Mouse (Mus musculus): ENCODE measurements around the gene Trex2.
"Not testable (repeated sequence)": the region's sequence is repeated elsewhere in the genome, so short reads cannot be mapped to it uniquely, and the experiment has no call there.

Trex2 gene

GRCm38 (mm10) chrX:73430036-73430435 is 5.1 kb downstream of the Trex2 start:
- no peak for DNase-seq (ENCODE audit: low spot score in 2 of 2)

GRCm38 (mm10) chrX:73412767-73413166 is 22.4 kb downstream of the Trex2 start:
- DNase-seq (ENCODE audit: low spot score in 2 of 2): no peak

GRCm38 (mm10) chrX:73410880-73411517 is 24.1 kb downstream of the Trex2 start, which contains the start of gene Zfp92:
Zfp92 (plus strand) TSS chrX:73411096.
- no peak for DNase-seq (ENCODE audit: low spot score in 2 of 2)

GRCm38 (mm10) chrX:73401616-73402015 is 33.5 kb downstream of the Trex2 start:
- no peak for DNase-seq (ENCODE audit: low spot score in 2 of 2)

- no peak for DNase-seq (ENCODE audit: low spot score in 2 of 2)
Observed at GRCm38 (mm10) chrX:73400951-73401350, 34.2 kb downstream of the Trex2 start.

- not testable (repeated sequence) for DNase-seq (ENCODE audit: low spot score in 2 of 2)
Observed at GRCm38 (mm10) chrX:73398636-73399035, 36.5 kb downstream of the Trex2 start, which contains the start of gene Gm18336. Gm18336 (minus strand) TSS chrX:73398736.

GRCm38 (mm10) chrX:73396446-73396845 is 38.7 kb downstream of the Trex2 start:
- DNase-seq (ENCODE audit: low spot score in 2 of 2): no peak

- DNase-seq (ENCODE audit: low spot score in 2 of 2): no peak
Observed at GRCm38 (mm10) chrX:73391481-73391880, 43.7 kb downstream of the Trex2 start.

- DNase-seq (ENCODE audit: low spot score in 2 of 2): no peak
Observed at GRCm38 (mm10) chrX:73384924-73385323, 50.2 kb downstream of the Trex2 start.

GRCm38 (mm10) chrX:73384419-73384818 is 50.7 kb downstream of the Trex2 start:
- peak in 1 of 2 experiments; percentile 5 for DNase-seq (ENCODE audit: low spot score in 2 of 2)
